Mouse (Mus musculus): ENCODE measurements around the gene Sytl1. TPM values are rescaled to one million over a fixed set of nuclear protein-coding genes. Genes with fewer than 3 reads are reported as not detected.

The Sytl1 gene
- polyA plus RNA-seq (2012; rRNA removed) = 78.4 and 102 TPM in 2 replicates

DNA sequence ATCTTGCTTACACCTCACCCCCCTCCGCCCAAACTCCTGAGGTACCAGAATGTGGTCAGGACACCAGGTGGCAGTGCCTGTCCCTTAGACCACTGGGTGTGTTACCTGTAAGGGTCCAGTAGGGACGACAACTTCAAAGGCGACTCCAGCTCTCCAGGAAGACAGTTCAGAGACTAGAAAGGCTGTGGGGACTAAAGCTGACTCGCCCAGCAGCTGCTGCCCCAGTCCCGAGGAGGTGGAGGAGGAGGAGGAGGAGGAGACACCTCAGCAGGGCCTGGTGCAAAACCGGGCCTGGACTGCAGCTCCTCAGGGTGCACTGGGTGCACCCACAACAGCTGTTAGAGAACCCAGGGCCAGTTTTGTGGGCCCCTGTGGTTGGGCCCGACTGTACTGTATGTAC is at the start of gene Sytl1:
Gene Sytl1 (minus strand): TSS at position 232 of the 400 bp plus-strand sequence.

GRCm38 (mm10) chr4:133277104-133278026 is 14.5 kb upstream of the Sytl1 start, which contains the start of gene Tmem222:
Gene Tmem222 (minus strand): TSS chr4:133277792.

GRCm38 (mm10) chr4:133240490-133240921 is 22.4 kb downstream of the Sytl1 start, which contains the start of gene Map3k6:
Gene Map3k6 (plus strand): TSS chr4:133240818.

GRCm38 (mm10) chr4:133211751-133212561 is 51.0 kb downstream of the Sytl1 start, which contains the start of the genes Cd164l2 and Gpr3:
Gene Cd164l2 (plus strand): TSS chr4:133212131.
Gene Gpr3 (minus strand): TSS chr4:133212536.

Other genes starting within 250 kb of the Sytl1 start
- gene Wasf2, start 132.6 kb downstream of the Sytl1 start, polyA plus RNA-seq (2012; rRNA removed) = 27.1 and 30.1 TPM in 2 replicates
- 2.5 and 3.3 TPM in 2 replicates for gene Cd164l2, start 51.0 kb downstream of the Sytl1 start, polyA plus RNA-seq (2012; rRNA removed)
- gene Gpr3, start 50.6 kb downstream of the Sytl1 start, polyA plus RNA-seq (2012; rRNA removed) = 0.08 and 0.09 TPM in 2 replicates
- 9.0 and 10.4 TPM in 2 replicates for gene Map3k6, start 22.3 kb downstream of the Sytl1 start, polyA plus RNA-seq (2012; rRNA removed)
- 29.8 and 32.1 TPM in 2 replicates for gene Tmem222, start 14.7 kb upstream of the Sytl1 start, polyA plus RNA-seq (2012; rRNA removed)
- 25.4 and 25.7 TPM in 2 replicates for gene Wdtc1, start 90.4 kb upstream of the Sytl1 start, polyA plus RNA-seq (2012; rRNA removed)
- 114 and 144 TPM in 2 replicates for gene Slc9a1, start 106.6 kb upstream of the Sytl1 start, polyA plus RNA-seq (2012; rRNA removed)
- gene Tent5b, start 217.0 kb upstream of the Sytl1 start, polyA plus RNA-seq (2012; rRNA removed) = 15.0 and 35.0 TPM in 2 replicates
- 9.6 and 21.2 TPM in 2 replicates for gene Trnp1, start 235.4 kb upstream of the Sytl1 start, polyA plus RNA-seq (2012; rRNA removed)

Measured in stomach, adult 2 months (tissue).